Mouse (Mus musculus): ENCODE data around the gene H2-DMb2.

GRCm38 (mm10) chr17:34126826-34127420 is 16.2 kb upstream of the H2-DMb2 start:
- TF ChIP-seq EP300 (IDR thresholded peaks at IDR 0.05; ENCODE audit: low read depth) (no peak), CTCF (IDR thresholded peaks at IDR 0.05; ENCODE audit: low read depth) (no peak)

All from heart, postnatal 0 days (tissue).